In the genomic region with DNA sequence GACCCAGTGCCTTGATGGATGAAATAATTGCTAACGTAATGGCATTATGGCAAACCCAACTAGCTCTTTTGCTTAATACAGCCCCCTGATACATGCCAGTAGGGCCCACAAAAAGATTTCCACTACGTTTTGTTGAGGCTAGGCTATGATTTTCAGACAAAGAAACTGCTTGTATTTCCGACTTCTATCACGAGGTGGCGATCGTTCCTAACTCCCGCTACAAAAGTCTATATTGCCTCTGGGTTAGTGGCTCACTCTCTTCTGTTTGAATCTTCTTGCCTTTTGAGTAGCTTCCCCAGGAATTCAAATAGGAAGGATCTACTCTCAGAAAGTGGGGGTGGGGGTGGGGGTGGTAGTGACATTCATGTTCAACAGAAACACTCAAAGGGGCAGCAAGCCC, we compare ENCODE assay signal across 9 mouse cellular contexts. TPM values are rescaled to one million over a fixed set of nuclear protein-coding genes. Genes with fewer than 3 reads are reported as not detected.
DNase-seq lines count a peak whose midpoint lies in the region; ATAC-seq and TF ChIP-seq lines count a peak whose summit lies in the region.
"Had no signal": no experiment of that assay in that cellular context is flagged by ENCODE, and none has a peak within 500 bp of the region (broad histone marks: within the 10 kb centered on the region; RNA-seq: fewer than 3 reads in every experiment).

No protein-coding gene starts in this region.

- no peak overlapping the region for H3K4me3 ChIP-seq in intestine, embryonic 14.5 days (ENCODE audit: low read depth, low read length)
- H3K4me3 ChIP-seq in intestine, embryonic 16.5 days (ENCODE audit: low read length) = no peak overlapping the region
- no peak overlapping the region for H3K4me3 ChIP-seq in E14TG2a.4 (replicated peaks; ENCODE audit: low read length)
- no peak overlapping the region for H3K4me3 ChIP-seq in embryonic facial prominence, embryonic 14.5 days (ENCODE audit: low read depth, low read length)

- H3K36me3 ChIP-seq in intestine, embryonic 14.5 days (ENCODE audit: control insufficient read depth, insufficient read depth, low read length) = no peaks in the 10 kb centered on the region
- no peaks in the 10 kb centered on the region for H3K36me3 ChIP-seq in intestine, embryonic 16.5 days (ENCODE audit: control insufficient read depth, insufficient read depth, low read length)
- H3K36me3 ChIP-seq in E14TG2a.4 (ENCODE audit: insufficient read depth, low read length) = no peaks in the 10 kb centered on the region
- no peaks in the 10 kb centered on the region for H3K36me3 ChIP-seq in embryonic facial prominence, embryonic 14.5 days (ENCODE audit: control insufficient read depth, insufficient read depth, low read length)

- no peaks in the 10 kb centered on the region for H3K9me3 ChIP-seq in intestine, embryonic 14.5 days (ENCODE audit: control insufficient read depth, low read length)
- no peaks in the 10 kb centered on the region for H3K9me3 ChIP-seq in intestine, embryonic 16.5 days (ENCODE audit: control insufficient read depth, low read length)
- peaks cover 10% of the 10 kb centered on the region for H3K9me3 ChIP-seq in E14TG2a.4 (ENCODE audit: low read length)
- no peaks in the 10 kb centered on the region for H3K9me3 ChIP-seq in embryonic facial prominence, embryonic 14.5 days (ENCODE audit: control insufficient read depth, low read length)

- H3K27ac ChIP-seq in intestine, embryonic 14.5 days (ENCODE audit: low read depth) = no peak overlapping the region
- H3K27ac ChIP-seq in intestine, embryonic 16.5 days (ENCODE audit: low read length) = no peak overlapping the region
- no peak overlapping the region for H3K27ac ChIP-seq in embryonic facial prominence, embryonic 14.5 days (replicated peaks; ENCODE audit: low read depth, low read length)

- H3K4me1 ChIP-seq in intestine, embryonic 14.5 days (replicated peaks; ENCODE audit: control insufficient read depth, insufficient read depth, low read length) = no peaks in the 10 kb centered on the region
- H3K4me1 ChIP-seq in intestine, embryonic 16.5 days (ENCODE audit: control insufficient read depth, insufficient read depth, low read length) = 0 out of 2 replicates have a peak, but pooled peaks cover 5% of the 10 kb centered on the region
- H3K4me1 ChIP-seq in E14TG2a.4 (replicated peaks; ENCODE audit: low read depth, low read length) = peaks cover 9% of the 10 kb centered on the region
- no peaks in the 10 kb centered on the region for H3K4me1 ChIP-seq in embryonic facial prominence, embryonic 14.5 days (ENCODE audit: control insufficient read depth, insufficient read depth, low read length)

- no peak overlapping the region for H3K9ac ChIP-seq in intestine, embryonic 14.5 days (ENCODE audit: low read length)
- H3K9ac ChIP-seq in intestine, embryonic 16.5 days (ENCODE audit: low read depth, low read length) = no peak overlapping the region
- H3K9ac ChIP-seq in embryonic facial prominence, embryonic 14.5 days (ENCODE audit: low read depth, low read length) = no peak overlapping the region

- DNase-seq in intestine, embryonic 14.5 days (ENCODE audit: low spot score) = peak; percentile 91
- DNase-seq in adrenal gland, postnatal 10 days = peak; percentile 69
- DNase-seq in embryonic facial prominence, embryonic 14.5 days (ENCODE audit: low spot score) = peak; percentile 51
- DNase-seq in layer of hippocampus, adult 9-10 months (ENCODE audit: low spot score) = peak; percentile 43

- H3K4me2 ChIP-seq in intestine, embryonic 14.5 days (ENCODE audit: low read length) = no peak overlapping the region
- H3K4me2 ChIP-seq in intestine, embryonic 16.5 days (ENCODE audit: low read depth, low read length) = no peak overlapping the region
- H3K4me2 ChIP-seq in embryonic facial prominence, embryonic 14.5 days (ENCODE audit: low read depth, low read length) = no peak overlapping the region

- H3K27me3 ChIP-seq in intestine, embryonic 14.5 days (replicated peaks; ENCODE audit: control insufficient read depth, insufficient read depth, low read length) = no peaks in the 10 kb centered on the region
- no peaks in the 10 kb centered on the region for H3K27me3 ChIP-seq in intestine, embryonic 16.5 days (replicated peaks; ENCODE audit: control insufficient read depth, insufficient read depth, low read length)
- H3K27me3 ChIP-seq in E14TG2a.4 (ENCODE audit: insufficient read depth, low read length) = no peaks in the 10 kb centered on the region
- no peaks in the 10 kb centered on the region for H3K27me3 ChIP-seq in embryonic facial prominence, embryonic 14.5 days (replicated peaks; ENCODE audit: control insufficient read depth, insufficient read depth, low read length)

- ATAC-seq in intestine, embryonic 14.5 days (replicated peaks; ENCODE audit: low FRiP score, low TSS enrichment, low read depth) = no peak
- no peak for ATAC-seq in intestine, embryonic 16.5 days
- ATAC-seq in embryonic facial prominence, embryonic 14.5 days (ENCODE audit: low read depth) = no peak
- peak; percentile 80 for ATAC-seq in megakaryocyte progenitor cell, adult 5-6 weeks (replicated peaks; ENCODE audit: poor library complexity)
- no peak for ATAC-seq in activated CD4-positive, CD25-positive, alpha-beta regulatory T cell, adult 4 months

- TF ChIP-seq CTCF in E14TG2a.4 (conservative IDR thresholded peaks at IDR 0.05; ENCODE audit: low read length) = peak; percentile 83

- 6% methylated on average over 7 of the region's 7 CpGs for WGBS in intestine, embryonic 14.5 days
- WGBS in intestine, embryonic 16.5 days = 5% methylated on average over 7 of the region's 7 CpGs
- 4% methylated on average over 7 of the region's 7 CpGs for WGBS in embryonic facial prominence, embryonic 14.5 days

RNA-seq across cellular contexts. Expression of gene Gm12845, which starts 18.9 kb away (rescaled TPM):
- polyA plus RNA-seq in intestine, embryonic 14.5 days (2014; fragmentation: Nextera tagmentation; extraction: Ambion mirVana) = not detected in 2 replicates
- polyA plus RNA-seq in intestine, embryonic 16.5 days (2015; fragmentation: Nextera tagmentation; extraction: Ambion mirVana) = not detected in 2 replicates
- not detected for total RNA-seq in adrenal gland, postnatal 10 days (2021)
- not detected in 2 replicates for polyA plus RNA-seq in embryonic facial prominence, embryonic 14.5 days (2014; fragmentation: Nextera tagmentation; extraction: Ambion mirVana)
- total RNA-seq in megakaryocyte progenitor cell, adult 5-6 weeks (2015) = not detected in 2 replicates
- not detected in 2 replicates for total RNA-seq in megakaryocyte progenitor cell, adult 5-6 weeks (2017)
- polyA plus RNA-seq in activated CD4-positive, CD25-positive, alpha-beta regulatory T cell, adult 4 months (2017; shearing (Covaris generic)) = not detected
- polyA plus RNA-seq: stomach, embryonic 16.5 days had no signal

RNA-seq across cellular contexts. Expression of gene Dmap1, which starts 23.3 kb away (rescaled TPM):
- polyA plus RNA-seq in intestine, embryonic 14.5 days (2014; fragmentation: Nextera tagmentation; extraction: Ambion mirVana) = 58.7 and 67.4 TPM in 2 replicates
- 40.7 and 45.0 TPM in 2 replicates for polyA plus RNA-seq in intestine, embryonic 16.5 days (2015; fragmentation: Nextera tagmentation; extraction: Ambion mirVana)
- total RNA-seq in adrenal gland, postnatal 10 days (2021) = 10 to 100 TPM; 25.6 to 29.6 TPM
- polyA plus RNA-seq in embryonic facial prominence, embryonic 14.5 days (2014; fragmentation: Nextera tagmentation; extraction: Ambion mirVana) = 56.2 and 66.1 TPM in 2 replicates
- 13.8 and 19.3 TPM in 2 replicates for total RNA-seq in megakaryocyte progenitor cell, adult 5-6 weeks (2015)
- total RNA-seq in megakaryocyte progenitor cell, adult 5-6 weeks (2017) = 23.7 and 29.1 TPM in 2 replicates
- 10 to 100 TPM; 21.4 to 24.9 TPM for polyA plus RNA-seq in activated CD4-positive, CD25-positive, alpha-beta regulatory T cell, adult 4 months (2017; shearing (Covaris generic))
